Mouse (Mus musculus): Measurements from ENCODE around the gene Rusc1.

Gene Rusc1

GRCm38 (mm10) chr3:89093175-89093574, at the start of gene Rusc1:
Rusc1 (minus strand) TSS chr3:89093311.
- peak; percentile 74 to 82 for DNase-seq (ENCODE audit: low spot score in 2 of 2)

GRCm38 (mm10) chr3:89136365-89136764, 43.3 kb upstream of the Rusc1 start:
- no peak for DNase-seq (ENCODE audit: low spot score in 2 of 2)

- no peak for DNase-seq (ENCODE audit: low spot score in 2 of 2)
These were observed 42.8 kb upstream of the Rusc1 start, which contains the start of gene Pklr for GRCm38 (mm10) chr3:89135958-89136357. Pklr (plus strand) TSS chr3:89136142.

- no peak for DNase-seq (ENCODE audit: low spot score in 2 of 2)
These were observed 40.6 kb upstream of the Rusc1 start for GRCm38 (mm10) chr3:89133752-89134151.

GRCm38 (mm10) chr3:89133063-89133450, 39.9 kb upstream of the Rusc1 start:
- DNase-seq (ENCODE audit: low spot score in 2 of 2): no peak

- DNase-seq (ENCODE audit: low spot score in 2 of 2): no peak
These were observed 39.4 kb upstream of the Rusc1 start for GRCm38 (mm10) chr3:89132285-89133062.

- no peak for DNase-seq (ENCODE audit: low spot score in 2 of 2)
These were observed 38.7 kb upstream of the Rusc1 start for GRCm38 (mm10) chr3:89131816-89132215.

- DNase-seq (ENCODE audit: low spot score in 2 of 2): no peak
These were observed 36.8 kb upstream of the Rusc1 start for GRCm38 (mm10) chr3:89129908-89130307.

- no peak for DNase-seq (ENCODE audit: low spot score in 2 of 2)
These were observed 32.9 kb upstream of the Rusc1 start for GRCm38 (mm10) chr3:89125981-89126380.

- no peak for DNase-seq (ENCODE audit: low spot score in 2 of 2)
These were observed 31.1 kb upstream of the Rusc1 start for GRCm38 (mm10) chr3:89124241-89124640.

GRCm38 (mm10) chr3:89123313-89123712, 30.2 kb upstream of the Rusc1 start:
- DNase-seq (ENCODE audit: low spot score in 2 of 2): peak in 1 of 2 experiments; percentile 49

GRCm38 (mm10) chr3:89115522-89115921, 22.4 kb upstream of the Rusc1 start:
- no peak for DNase-seq (ENCODE audit: low spot score in 2 of 2)

GRCm38 (mm10) chr3:89113058-89113457, 19.9 kb upstream of the Rusc1 start:
- no peak for DNase-seq (ENCODE audit: low spot score in 2 of 2)

- DNase-seq (ENCODE audit: low spot score in 2 of 2): no peak
These were observed 15.0 kb upstream of the Rusc1 start for GRCm38 (mm10) chr3:89108146-89108545.

GRCm38 (mm10) chr3:89107545-89107944, 14.4 kb upstream of the Rusc1 start:
- no peak for DNase-seq (ENCODE audit: low spot score in 2 of 2)

- DNase-seq (ENCODE audit: low spot score in 2 of 2): no peak
These were observed 13.8 kb upstream of the Rusc1 start for GRCm38 (mm10) chr3:89106881-89107280.

GRCm38 (mm10) chr3:89103291-89103595, 10.1 kb upstream of the Rusc1 start:
- no peak for DNase-seq (ENCODE audit: low spot score in 2 of 2)

- DNase-seq (ENCODE audit: low spot score in 2 of 2): no peak
These were observed 9.6 kb upstream of the Rusc1 start for GRCm38 (mm10) chr3:89102495-89103290.

- DNase-seq (ENCODE audit: low spot score in 2 of 2): peak; percentile 87 to 95
These were observed 8.8 kb upstream of the Rusc1 start, which contains the start of gene Fdps for GRCm38 (mm10) chr3:89101812-89102494. Fdps (minus strand) TSS chr3:89101959.

- DNase-seq (ENCODE audit: low spot score in 2 of 2): no peak
These were observed 8.3 kb upstream of the Rusc1 start for GRCm38 (mm10) chr3:89101459-89101811.

GRCm38 (mm10) chr3:89100811-89101210, 7.7 kb upstream of the Rusc1 start, which contains the start of gene Gm43738:
Gm43738 (minus strand) TSS chr3:89101099.
- no peak for DNase-seq (ENCODE audit: low spot score in 2 of 2)

GRCm38 (mm10) chr3:89094021-89094420, 910 bp upstream of the Rusc1 start:
- DNase-seq (ENCODE audit: low spot score in 2 of 2): no peak

Measured in urinary bladder, postnatal 36 days (tissue).